Mouse (Mus musculus): Measurements from ENCODE around the gene B230307C23Rik.
A peak's percentile ranks its signal among the peaks of the same experiment; 100 is the strongest.
"Not testable (repeated sequence)": the region's sequence is repeated elsewhere in the genome, so short reads cannot be mapped to it uniquely, and the experiment has no call there.

B230307C23Rik gene

GRCm38 (mm10) chr16:97996616-97997382 lies at the start of gene B230307C23Rik:
TSS of gene B230307C23Rik (plus strand) at chr16:97997315.
- DNase-seq (ENCODE audit: extremely low spot score, low spot score): peak; percentile 83

GRCm38 (mm10) chr16:97948836-97949235 lies 48.3 kb upstream of the B230307C23Rik start:
- no peak for DNase-seq (ENCODE audit: extremely low spot score, low spot score)

GRCm38 (mm10) chr16:97950061-97950460 lies 47.1 kb upstream of the B230307C23Rik start:
- DNase-seq (ENCODE audit: extremely low spot score, low spot score): no peak

- no peak for DNase-seq (ENCODE audit: extremely low spot score, low spot score)
These were observed 44.7 kb upstream of the B230307C23Rik start for GRCm38 (mm10) chr16:97952371-97952770.

GRCm38 (mm10) chr16:97952801-97953200 lies 44.3 kb upstream of the B230307C23Rik start:
- no peak for DNase-seq (ENCODE audit: extremely low spot score, low spot score)

- no peak for DNase-seq (ENCODE audit: extremely low spot score, low spot score)
These were observed 43.8 kb upstream of the B230307C23Rik start for GRCm38 (mm10) chr16:97953300-97953699.

GRCm38 (mm10) chr16:97956011-97956410 lies 41.1 kb upstream of the B230307C23Rik start:
- DNase-seq (ENCODE audit: extremely low spot score, low spot score): no peak

GRCm38 (mm10) chr16:97957626-97958025 lies 39.5 kb upstream of the B230307C23Rik start:
- DNase-seq (ENCODE audit: extremely low spot score, low spot score): no peak

GRCm38 (mm10) chr16:97958401-97958973 lies 38.6 kb upstream of the B230307C23Rik start:
- DNase-seq (ENCODE audit: extremely low spot score, low spot score): no peak

GRCm38 (mm10) chr16:97960348-97960747 lies 36.8 kb upstream of the B230307C23Rik start:
- DNase-seq (ENCODE audit: extremely low spot score, low spot score): no peak

GRCm38 (mm10) chr16:97961381-97962150 lies 35.5 kb upstream of the B230307C23Rik start:
- no peak for DNase-seq (ENCODE audit: extremely low spot score, low spot score)

GRCm38 (mm10) chr16:97962151-97962948 lies 34.8 kb upstream of the B230307C23Rik start, which contains the start of the genes C2cd2 and Zbtb21:
TSS of gene C2cd2 (minus strand) at chr16:97962598.
TSS of gene Zbtb21 (minus strand) at chr16:97962622.
- peak; percentile 98 for DNase-seq (ENCODE audit: extremely low spot score, low spot score)

- no peak for DNase-seq (ENCODE audit: extremely low spot score, low spot score)
These were observed 33.1 kb upstream of the B230307C23Rik start for GRCm38 (mm10) chr16:97963956-97964540.

GRCm38 (mm10) chr16:97977277-97977676 lies 19.8 kb upstream of the B230307C23Rik start:
- no peak for DNase-seq (ENCODE audit: extremely low spot score, low spot score)

GRCm38 (mm10) chr16:97977722-97978121 lies 19.4 kb upstream of the B230307C23Rik start:
- no peak for DNase-seq (ENCODE audit: extremely low spot score, low spot score)

- no peak for DNase-seq (ENCODE audit: extremely low spot score, low spot score)
These were observed 15.8 kb upstream of the B230307C23Rik start for GRCm38 (mm10) chr16:97981362-97981761.

- DNase-seq (ENCODE audit: extremely low spot score, low spot score): no peak
These were observed 12.5 kb upstream of the B230307C23Rik start for GRCm38 (mm10) chr16:97984589-97984988.

GRCm38 (mm10) chr16:97991517-97991916 lies 5.6 kb upstream of the B230307C23Rik start:
- DNase-seq (ENCODE audit: extremely low spot score, low spot score): no peak

GRCm38 (mm10) chr16:97992477-97992876 lies 4.6 kb upstream of the B230307C23Rik start:
- DNase-seq (ENCODE audit: extremely low spot score, low spot score): not testable (repeated sequence)

- DNase-seq (ENCODE audit: extremely low spot score, low spot score): no peak
These were observed 1.1 kb upstream of the B230307C23Rik start for GRCm38 (mm10) chr16:97995849-97996615.
